Mouse (Mus musculus) forebrain, embryonic 14.5 days (tissue): Measurements from ENCODE around the gene Otogl. TPM values are rescaled to one million over a fixed set of nuclear protein-coding genes. Genes with fewer than 3 reads are reported as not detected.

Experiments used
- ATAC-seq: fragments of 200-750 bp; cut with Nextera tagmentation; 2 replicates; pipeline ENCODE4 v1.8.0; 2017; ENCODE audit warnings: mild to moderate bottlenecking, moderate library complexity
- DNase-seq: peaks from one replicate; pipeline ENCODE4 v3.0.0-alpha.2; 2015; ENCODE audit warnings: low spot score
- H3K27ac ChIP-seq: fragments of 300-500 bp; sonication (generic); 2 replicates; pipeline ENCODE4 v1.5.1; 2014; ENCODE audit warnings: low read depth, mild to moderate bottlenecking, control low read depth, low read length, moderate library complexity
- H3K27me3 ChIP-seq: fragments of 300-500 bp; sonication (generic); replicated peaks from 2 replicates; pipeline ENCODE4 v1.6.1; 2014; ENCODE audit warnings: low read length, control low read depth, mixed read lengths; ENCODE audit not compliant: control insufficient read depth, insufficient read depth
- H3K36me3 ChIP-seq: fragments of 300-500 bp; sonication (generic); 2 replicates; pipeline ENCODE4 v1.6.1; 2014; ENCODE audit warnings: low read length, control low read depth; ENCODE audit not compliant: control insufficient read depth, insufficient read depth
- H3K4me1 ChIP-seq: fragments of 300-500 bp; sonication (generic); 2 replicates; pipeline ENCODE4 v1.6.1; 2014; ENCODE audit warnings: antibody characterized with exemption, low read length, control low read depth; ENCODE audit not compliant: control insufficient read depth, insufficient read depth
- H3K4me2 ChIP-seq: fragments of 300-500 bp; sonication (generic); 2 replicates; pipeline ENCODE4 v1.6.1; 2014; ENCODE audit warnings: mild to moderate bottlenecking, control low read depth, low read length
- H3K4me3 ChIP-seq: fragments of 300-500 bp; sonication (generic); 2 replicates; pipeline ENCODE4 v1.5.1; 2014; ENCODE audit warnings: low read depth, low read length, control low read depth
- H3K9ac ChIP-seq: fragments of 300-500 bp; sonication (generic); 2 replicates; pipeline ENCODE4 v1.6.1; 2014; ENCODE audit warnings: mild to moderate bottlenecking, low read length, control low read depth, moderate library complexity
- H3K9me3 ChIP-seq: fragments of 300-500 bp; sonication (generic); replicated peaks from 2 replicates; pipeline ENCODE4 v1.6.1; 2016; ENCODE audit warnings: low read length, control low read depth, mixed read lengths; ENCODE audit not compliant: control insufficient read depth
- WGBS: fragments of 180-500 bp; shearing (Covaris S2); extraction: QIAGEN DNeasy Blood & Tissue Kit; methylation state at CpG from one replicate; pipeline ENCODE4 v1.1.7; 2014; 5-methylcytosine and 5-hydroxymethylcytosine counted together
- polyA plus RNA-seq: library from polyadenylated mRNA; unstranded; fragments of >200 nt; fragmentation: Nextera tagmentation; extraction: Ambion mirVana; gene quantifications from 2 replicates; pipeline ENCODE4 v1.2.1, GENCODE M21; 2014

Otogl gene
- polyA plus RNA-seq, 1 experiment from 2014 or later = 0.03 TPM

DNA sequence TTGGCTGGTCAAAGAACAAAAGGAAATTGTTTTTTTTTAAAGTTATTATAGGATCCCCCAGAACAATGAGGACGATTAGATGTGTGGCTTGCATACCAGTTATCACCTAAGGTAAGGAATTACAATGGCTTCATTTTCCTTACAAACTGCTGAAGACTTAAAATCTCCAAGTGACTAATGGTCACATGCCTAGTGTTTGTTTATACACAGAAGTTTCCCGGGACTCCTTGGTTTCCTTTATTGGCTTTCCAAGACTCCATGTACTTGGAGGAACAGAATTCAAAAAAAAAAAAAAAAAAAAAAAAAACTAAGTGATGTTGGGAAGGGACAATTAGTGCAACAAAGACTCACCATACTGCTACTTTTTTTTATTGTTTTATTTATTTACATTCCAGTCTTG lies 11.9 kb upstream of the Otogl start:
- Histone ChIP-seq H3K4me1 (no peaks in the 10 kb centered on the region), H3K4me2 (no peak overlapping the region), H3K4me3 (no peak overlapping the region), H3K27ac (no peak overlapping the region), H3K9ac (no peak overlapping the region), H3K9me3 (no peaks in the 10 kb centered on the region), H3K27me3 (no peaks in the 10 kb centered on the region), H3K36me3 (no peaks in the 10 kb centered on the region)
- WGBS = 71% methylated on average over 2 of the region's 2 CpGs
- DNase-seq (no peak), ATAC-seq (no peak)

DNA sequence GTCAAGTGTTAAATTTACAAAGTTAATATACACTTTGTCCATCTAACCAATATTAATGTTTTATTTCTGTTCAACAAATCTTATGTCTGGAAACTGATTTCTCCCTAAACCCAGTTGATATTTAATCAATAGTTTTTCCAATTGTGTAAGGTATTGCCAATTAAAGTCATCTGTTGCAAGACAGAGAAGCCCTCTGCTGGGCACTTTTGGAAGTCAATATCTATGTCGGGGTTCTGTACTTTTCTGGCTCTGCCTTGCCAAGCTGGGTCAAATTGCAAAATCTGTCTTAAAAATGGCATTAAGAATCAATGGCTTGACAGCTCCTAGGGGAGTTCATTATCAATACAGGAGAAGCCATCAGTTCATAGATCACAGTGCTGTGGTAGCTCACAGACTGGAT lies 10.8 kb upstream of the Otogl start:
- H3K36me3 ChIP-seq = no peaks in the 10 kb centered on the region
- ATAC-seq (0 out of 2 replicates have a peak, but pooled peaks have one; percentile 18), DNase-seq (peak; percentile 42)
- H3K27me3 ChIP-seq = no peaks in the 10 kb centered on the region
- no peak overlapping the region for H3K4me3 ChIP-seq
- 28% methylated on average over 1 of the region's 1 CpGs for WGBS
- H3K27ac ChIP-seq = no peak overlapping the region
- H3K4me2 ChIP-seq = no peak overlapping the region
- no peaks in the 10 kb centered on the region for H3K4me1 ChIP-seq
- no peaks in the 10 kb centered on the region for H3K9me3 ChIP-seq
- no peak overlapping the region for H3K9ac ChIP-seq

DNA sequence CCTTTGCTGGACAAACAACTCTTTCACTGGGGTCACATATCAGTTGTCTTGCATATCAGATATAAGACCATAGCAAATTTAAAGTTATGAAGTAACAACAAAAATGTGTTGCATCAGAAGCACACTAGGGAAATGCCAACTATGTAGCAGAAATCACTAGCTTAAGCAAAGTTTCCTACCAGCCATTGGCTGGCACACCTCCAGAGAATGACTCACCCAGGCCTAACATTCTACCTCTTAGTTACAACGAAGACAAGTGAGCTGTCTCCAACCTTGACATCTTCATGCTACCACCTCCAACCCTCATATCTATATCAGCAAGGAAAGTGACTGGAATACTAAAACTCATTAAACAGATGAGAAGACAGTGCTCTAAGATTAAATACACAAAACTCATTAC lies 9.6 kb upstream of the Otogl start:
- no peak for ATAC-seq
- 67% methylated on average over 1 of the region's 1 CpGs for WGBS
- no peaks in the 10 kb centered on the region for H3K4me1 ChIP-seq

DNA sequence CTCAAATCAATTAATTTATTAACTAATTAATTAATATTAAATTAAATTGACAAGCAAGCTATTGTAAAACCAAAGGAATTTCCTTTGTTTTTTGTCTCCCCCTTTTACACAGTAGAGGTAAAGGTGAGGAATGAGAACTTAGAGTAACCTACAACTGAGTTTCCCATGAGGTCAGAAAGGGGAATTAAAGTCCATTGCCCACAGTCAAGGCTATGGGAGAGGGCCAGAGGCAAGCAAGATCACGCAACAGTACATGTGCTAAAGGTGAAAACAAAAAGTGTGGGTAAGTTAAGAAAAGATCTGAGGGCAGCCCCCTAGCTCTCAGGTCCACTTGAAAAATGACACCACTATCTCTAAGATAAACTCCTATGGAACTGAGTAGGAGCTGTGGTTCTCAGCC lies 9.2 kb upstream of the Otogl start:
- ATAC-seq = no peak
- no peak overlapping the region for H3K27ac ChIP-seq
- WGBS = 91% methylated on average over 1 of the region's 1 CpGs
- DNase-seq = no peak
- H3K9me3 ChIP-seq = no peaks in the 10 kb centered on the region
- no peak overlapping the region for H3K9ac ChIP-seq
- H3K27me3 ChIP-seq = no peaks in the 10 kb centered on the region
- no peak overlapping the region for H3K4me2 ChIP-seq
- H3K4me3 ChIP-seq = no peak overlapping the region
- no peaks in the 10 kb centered on the region for H3K36me3 ChIP-seq
- H3K4me1 ChIP-seq = no peaks in the 10 kb centered on the region

More for the DNA sequence above, 9.6 kb upstream of the Otogl start:
- H3K9ac ChIP-seq = no peak overlapping the region
- no peak overlapping the region for H3K27ac ChIP-seq
- H3K9me3 ChIP-seq = no peaks in the 10 kb centered on the region
- no peaks in the 10 kb centered on the region for H3K27me3 ChIP-seq
- H3K4me3 ChIP-seq = no peak overlapping the region
- no peak overlapping the region for H3K4me2 ChIP-seq
- DNase-seq = no peak
- no peaks in the 10 kb centered on the region for H3K36me3 ChIP-seq

DNA sequence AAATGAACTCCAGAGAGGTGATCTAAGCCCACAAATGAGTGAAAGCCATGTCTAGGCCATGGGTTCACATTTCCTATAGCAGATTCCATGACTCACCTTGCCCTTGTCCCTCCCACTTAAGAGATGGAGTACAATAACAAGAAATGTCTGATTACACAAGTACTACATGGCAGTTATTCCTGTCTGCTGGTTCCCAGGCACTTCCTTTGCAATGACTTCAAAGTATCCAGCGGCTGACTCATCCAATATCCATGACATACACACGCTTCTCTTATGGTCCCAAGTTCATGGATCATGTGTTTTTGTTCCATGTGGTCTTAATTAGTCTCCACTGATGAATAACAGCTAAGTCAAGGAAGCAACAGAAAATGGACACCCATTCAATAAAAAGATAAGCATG lies 1.1 kb upstream of the Otogl start:
- no peaks in the 10 kb centered on the region for H3K9me3 ChIP-seq
- no peak overlapping the region for H3K4me2 ChIP-seq
- ATAC-seq (no peak), DNase-seq (no peak)
- H3K27ac ChIP-seq = no peak overlapping the region
- no peak overlapping the region for H3K4me3 ChIP-seq
- H3K27me3 ChIP-seq = no peaks in the 10 kb centered on the region
- no peak overlapping the region for H3K9ac ChIP-seq
- no peaks in the 10 kb centered on the region for H3K4me1 ChIP-seq
- WGBS = 90% methylated on average over 2 of the region's 2 CpGs
- no peaks in the 10 kb centered on the region for H3K36me3 ChIP-seq

GRCm38 (mm10) chr10:107906453-107906852 lies 5.5 kb downstream of the Otogl start:
- H3K36me3 ChIP-seq = no peaks in the 10 kb centered on the region

GRCm38 (mm10) chr10:107905274-107906034 lies 6.5 kb downstream of the Otogl start:
- no peak overlapping the region for H3K4me2 ChIP-seq
- no peaks in the 10 kb centered on the region for H3K27me3 ChIP-seq
- DNase-seq (no peak), ATAC-seq (no peak)
- H3K9ac ChIP-seq = no peak overlapping the region
- H3K36me3 ChIP-seq = no peaks in the 10 kb centered on the region
- no peaks in the 10 kb centered on the region for H3K4me1 ChIP-seq
- H3K27ac ChIP-seq = no peak overlapping the region
- 90% methylated on average over 7 of the region's 7 CpGs for WGBS
- H3K4me3 ChIP-seq = no peak overlapping the region
- H3K9me3 ChIP-seq = no peaks in the 10 kb centered on the region

More at GRCm38 (mm10) chr10:107906453-107906852, 5.5 kb downstream of the Otogl start:
- Histone ChIP-seq H3K27ac (no peak overlapping the region), H3K4me2 (no peak overlapping the region), H3K27me3 (no peaks in the 10 kb centered on the region), H3K9me3 (no peaks in the 10 kb centered on the region), H3K4me3 (no peak overlapping the region), H3K4me1 (no peaks in the 10 kb centered on the region), H3K9ac (no peak overlapping the region)
- ATAC-seq = no peak
- no peak for DNase-seq
- WGBS = 87% methylated on average over 10 of the region's 10 CpGs

GRCm38 (mm10) chr10:107901958-107902357 lies 10.0 kb downstream of the Otogl start:
- no peak overlapping the region for H3K4me3 ChIP-seq
- H3K4me1 ChIP-seq = no peaks in the 10 kb centered on the region
- H3K9ac ChIP-seq = no peak overlapping the region
- no peak for DNase-seq
- no peaks in the 10 kb centered on the region for H3K9me3 ChIP-seq
- no peaks in the 10 kb centered on the region for H3K36me3 ChIP-seq
- H3K4me2 ChIP-seq = no peak overlapping the region
- no peak overlapping the region for H3K27ac ChIP-seq
- H3K27me3 ChIP-seq = no peaks in the 10 kb centered on the region
- no peak for ATAC-seq
- 91% methylated on average over 8 of the region's 8 CpGs for WGBS

- ATAC-seq (no peak), DNase-seq (no peak)
- Histone ChIP-seq H3K4me1 (no peaks in the 10 kb centered on the region), H3K36me3 (no peaks in the 10 kb centered on the region), H3K27me3 (no peaks in the 10 kb centered on the region), H3K9ac (no peak overlapping the region), H3K9me3 (no peaks in the 10 kb centered on the region), H3K4me3 (no peak overlapping the region), H3K4me2 (no peak overlapping the region), H3K27ac (no peak overlapping the region)
- 72% methylated on average over 13 of the region's 13 CpGs for WGBS
These were observed 10.6 kb downstream of the Otogl start for GRCm38 (mm10) chr10:107901204-107901879.
